Mouse (Mus musculus) kidney, postnatal 4 days (tissue): ENCODE data around the gene Bbx.

Experiments
- DNase-seq, 2 experiments: peaks; one replicate each; pipeline ENCODE4 v3.0.0; 2021; ENCODE audit warnings: mixed read lengths in 2 of 2

The Bbx gene

GRCm38 (mm10) chr16:50432062-50432878, at the start of gene Bbx:
TSS of gene Bbx (minus strand) at chr16:50432390.
- DNase-seq, result peak; percentile 96 to 98

DNA sequence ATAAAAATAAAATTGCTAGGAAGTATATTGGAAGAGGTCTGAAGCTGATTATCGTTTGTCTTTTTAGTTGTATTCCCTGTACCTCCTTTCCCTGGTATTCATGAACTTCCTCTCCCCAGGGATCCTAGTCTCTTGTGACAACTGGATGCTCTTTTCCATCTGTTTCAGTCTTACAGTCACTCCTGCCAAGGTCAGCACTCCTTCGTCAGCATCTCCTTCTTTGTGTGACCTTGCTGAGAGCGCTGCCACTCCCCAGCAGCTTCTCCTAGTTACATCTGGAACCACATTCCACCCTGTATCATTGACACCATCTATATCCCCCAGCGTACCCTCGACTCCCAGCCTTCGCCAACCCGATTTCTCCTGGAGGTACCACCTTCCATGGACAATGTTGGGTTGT, 49.7 kb upstream of the Bbx start:
- no peak for DNase-seq

- DNase-seq, result peak in 1 of 2 experiments; percentile 4
These were observed 49.2 kb upstream of the Bbx start for GRCm38 (mm10) chr16:50481341-50481740.

- no peak for DNase-seq
These were observed 46.5 kb upstream of the Bbx start for GRCm38 (mm10) chr16:50478695-50479094.

- no peak for DNase-seq
These were observed 45.4 kb upstream of the Bbx start for GRCm38 (mm10) chr16:50477628-50478027.

DNA sequence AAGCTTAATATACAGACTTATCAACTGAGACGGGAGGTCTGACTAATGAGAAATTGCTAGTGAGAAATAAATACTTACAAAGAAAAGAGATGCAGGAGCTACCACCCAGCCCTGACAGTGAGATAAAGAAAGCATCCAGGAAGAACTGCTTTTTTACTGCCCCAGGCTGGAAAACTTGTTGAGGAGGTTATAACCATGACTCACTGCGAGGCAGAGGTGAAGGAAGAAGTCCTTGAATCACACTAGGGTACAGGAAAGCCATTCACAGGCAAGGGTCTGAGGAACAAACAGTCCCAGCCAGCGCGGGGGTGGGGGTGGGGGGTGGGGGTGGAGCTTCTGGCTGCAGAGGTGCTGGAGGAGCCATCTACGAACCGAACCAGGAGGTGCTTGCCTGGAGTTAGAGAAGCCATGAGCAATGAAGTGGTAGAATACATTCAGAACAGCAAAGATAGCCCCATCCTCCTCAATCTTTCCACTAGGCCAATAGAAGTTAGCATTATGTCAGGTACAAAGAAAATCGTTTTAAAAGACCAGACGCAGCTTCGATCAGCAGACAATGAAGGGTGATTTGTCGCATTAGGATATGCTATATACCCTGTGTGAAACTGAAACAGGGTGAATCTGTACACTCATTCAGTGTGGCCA, 30.2 kb upstream of the Bbx start:
- DNase-seq, result no peak

- DNase-seq, result no peak
These were observed 27.0 kb upstream of the Bbx start for GRCm38 (mm10) chr16:50459146-50459545.

DNA sequence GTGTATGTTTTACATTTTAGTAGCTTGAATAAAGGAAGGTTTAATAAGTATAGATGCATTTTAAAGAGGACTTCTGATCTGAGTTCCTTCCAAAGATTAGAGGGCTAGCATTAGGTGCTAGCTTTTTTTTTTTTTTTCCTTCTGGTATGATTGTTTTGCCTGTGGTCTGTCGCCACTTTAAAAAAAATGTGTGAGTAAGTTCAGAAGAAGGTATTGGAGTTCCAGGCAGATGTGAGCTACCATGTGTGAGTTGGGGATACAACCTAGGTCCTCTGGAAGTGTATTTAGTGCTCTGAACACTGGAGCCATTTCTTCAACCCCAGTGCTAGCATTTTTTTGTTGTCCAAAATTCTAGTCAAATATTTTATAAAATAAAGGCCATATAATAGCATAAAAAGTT, 23.9 kb upstream of the Bbx start:
- no peak for DNase-seq

- DNase-seq, result no peak
These were observed 16.9 kb upstream of the Bbx start for GRCm38 (mm10) chr16:50449086-50449485.

GRCm38 (mm10) chr16:50445014-50445413, 12.8 kb upstream of the Bbx start:
- no peak for DNase-seq

DNA sequence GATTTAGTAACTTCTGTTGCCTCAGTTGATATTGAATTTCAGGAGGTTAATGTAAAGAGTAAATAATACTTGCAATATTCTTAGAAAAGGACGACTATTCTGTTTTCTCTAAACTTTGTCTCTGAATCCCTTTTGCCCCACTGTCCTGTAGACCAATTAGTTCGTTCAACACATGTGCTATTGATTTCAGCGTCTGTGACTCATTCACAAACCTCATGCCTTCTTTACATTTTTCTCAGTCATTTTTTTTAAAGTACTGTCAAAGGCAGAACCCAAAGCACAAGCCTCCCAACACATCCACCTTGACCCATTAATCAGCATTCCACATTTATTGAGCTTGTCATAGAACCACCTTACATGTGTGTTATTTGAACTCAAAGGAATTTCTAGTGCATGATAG, 6.6 kb upstream of the Bbx start:
- DNase-seq, result no peak

DNA sequence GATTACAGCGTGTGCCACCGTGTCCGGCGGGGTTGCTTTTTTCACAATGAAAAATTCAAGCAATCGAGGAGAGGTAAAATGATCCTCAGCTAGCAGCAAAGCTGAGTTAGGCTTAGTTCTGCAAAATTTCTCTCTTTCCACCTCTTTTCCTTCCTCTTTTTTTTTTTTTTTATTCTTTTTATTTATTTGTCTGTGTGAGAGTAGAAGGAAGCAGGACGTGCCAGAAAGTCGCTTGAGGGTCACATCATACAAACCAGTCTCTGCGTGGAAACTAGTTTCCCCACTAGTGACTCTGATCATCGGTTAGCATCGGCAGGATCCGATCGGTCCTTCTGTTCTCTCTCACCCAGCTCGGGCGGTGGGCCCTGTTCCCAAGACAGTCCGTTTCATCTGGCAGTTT, 5.6 kb upstream of the Bbx start:
- DNase-seq, result no peak

DNA sequence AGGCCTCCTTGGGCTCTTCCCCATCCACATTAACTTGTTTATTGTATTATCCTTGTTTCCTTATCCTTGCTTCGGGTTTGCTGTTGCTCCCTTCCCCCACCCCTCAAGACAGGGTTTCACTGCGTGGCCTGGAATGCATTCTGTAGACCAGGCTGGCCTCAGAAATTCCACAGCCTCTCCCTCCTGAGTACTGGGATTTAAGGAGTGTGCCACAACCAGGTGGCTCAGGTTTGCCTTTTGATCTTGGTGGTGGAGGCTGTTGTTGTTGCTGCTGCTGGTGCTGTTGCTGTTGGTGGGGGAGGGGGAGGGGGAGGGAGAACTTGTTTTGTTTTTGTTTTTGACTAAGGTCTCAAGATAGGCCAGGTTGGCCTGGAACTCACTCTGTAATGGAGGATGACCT, 5.1 kb upstream of the Bbx start:
- DNase-seq, result no peak

GRCm38 (mm10) chr16:50431011-50431981, 894 bp downstream of the Bbx start:
- DNase-seq, result peak; percentile 64 to 77

- no peak for DNase-seq
These were observed 1.7 kb downstream of the Bbx start for GRCm38 (mm10) chr16:50430515-50430877.

DNA sequence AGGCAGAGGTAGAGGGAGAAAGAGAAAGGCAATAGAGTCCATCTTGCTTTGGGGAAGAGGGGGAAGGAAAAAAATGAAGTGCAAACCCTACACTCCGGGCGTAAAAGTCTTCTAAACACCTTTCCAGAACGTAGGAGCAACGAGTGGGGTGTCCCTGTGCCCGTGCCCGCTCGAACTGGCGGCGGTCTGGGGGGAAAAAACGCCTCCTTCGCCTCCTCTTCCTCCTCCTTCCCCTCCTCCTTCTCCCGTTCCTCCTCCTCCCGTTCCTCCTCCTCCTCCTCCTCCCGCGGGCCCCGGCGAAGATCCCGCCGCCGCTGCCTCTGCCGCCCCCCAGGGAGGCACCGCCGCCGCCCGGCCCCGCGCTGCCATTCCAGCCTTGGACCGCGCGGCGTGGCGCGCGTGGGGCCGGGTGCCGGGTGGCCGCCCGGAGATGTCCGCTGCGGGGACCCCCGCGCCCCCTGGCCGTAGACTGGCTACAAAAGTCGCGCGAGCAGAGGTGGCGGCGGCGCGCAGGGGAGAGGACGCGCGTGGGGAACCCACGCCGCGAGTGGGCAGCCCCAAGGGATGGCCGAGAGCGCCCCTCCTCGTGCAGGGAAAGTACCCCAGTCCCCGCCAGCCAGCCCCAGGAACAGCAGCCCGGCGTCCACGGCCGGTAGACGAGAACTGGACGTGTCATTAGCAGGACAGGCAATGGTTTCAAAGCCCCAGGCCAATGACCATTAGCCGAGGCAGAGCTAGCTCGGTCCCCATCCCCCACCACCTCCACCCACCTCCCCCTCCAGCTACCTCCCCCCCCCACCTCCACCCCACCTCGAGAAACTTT, 2.3 kb downstream of the Bbx start:
- peak; percentile 62 to 73 for DNase-seq

GRCm38 (mm10) chr16:50428871-50429691, 3.1 kb downstream of the Bbx start:
- peak; percentile 37 to 59 for DNase-seq

DNA sequence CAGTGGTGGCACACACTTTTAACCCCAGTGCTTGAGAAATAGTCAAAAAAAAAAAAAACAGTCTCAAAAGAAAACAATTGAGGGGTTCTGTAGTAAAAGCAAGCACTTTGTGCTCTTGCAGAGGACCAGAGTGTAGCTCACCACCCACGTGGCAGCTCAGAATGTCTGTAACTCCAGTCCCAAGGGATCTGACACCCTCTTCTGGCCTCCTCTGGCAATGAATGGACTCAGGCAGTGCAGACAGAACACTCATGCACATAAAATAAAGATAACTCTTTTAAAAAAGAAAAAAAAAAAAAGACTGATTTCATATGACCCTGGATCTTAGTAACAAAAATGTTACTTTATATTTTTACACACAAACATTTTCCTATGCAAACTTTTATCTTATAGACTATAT, 12.1 kb downstream of the Bbx start:
- DNase-seq, result peak; percentile 12 to 19

GRCm38 (mm10) chr16:50415406-50415805, 16.8 kb downstream of the Bbx start:
- DNase-seq, result no peak

GRCm38 (mm10) chr16:50402851-50403250, 29.3 kb downstream of the Bbx start:
- DNase-seq, result no peak

- DNase-seq, result no peak
These were observed 32.4 kb downstream of the Bbx start for GRCm38 (mm10) chr16:50399775-50400174.
